Mouse (Mus musculus) forebrain, embryonic 15.5 days (tissue): ENCODE results near the gene Map3k15. TPM values are rescaled to one million over a fixed set of nuclear protein-coding genes. Genes with fewer than 3 reads are reported as not detected.

ENCODE experiments used
- ATAC-seq: fragments of 200-750 bp; cut with Nextera tagmentation; replicated peaks from 2 replicates; pipeline ENCODE4 v1.8.0; 2017; ENCODE audit warnings: mild to moderate bottlenecking, moderate TSS enrichment, moderate library complexity
- H3K27ac ChIP-seq: fragments of 300-500 bp; sonication (generic); replicated peaks from 2 replicates; pipeline ENCODE4 v1.5.1; 2015; ENCODE audit warnings: mild to moderate bottlenecking, inconsistent platforms
- H3K27me3 ChIP-seq: fragments of 300-500 bp; sonication (generic); 2 replicates; pipeline ENCODE4 v1.6.1; 2015; ENCODE audit warnings: inconsistent platforms
- H3K36me3 ChIP-seq: fragments of 300-500 bp; sonication (generic); 2 replicates; pipeline ENCODE4 v1.6.1; 2015; ENCODE audit warnings: mild to moderate bottlenecking, inconsistent platforms
- H3K4me1 ChIP-seq: fragments of 300-500 bp; sonication (generic); 2 replicates; pipeline ENCODE4 v1.6.1; 2015; ENCODE audit warnings: inconsistent platforms
- H3K4me2 ChIP-seq: fragments of 300-500 bp; sonication (generic); replicated peaks from 2 replicates; pipeline ENCODE4 v1.6.1; 2015; ENCODE audit warnings: mild to moderate bottlenecking, inconsistent platforms
- H3K4me3 ChIP-seq: fragments of 300-500 bp; sonication (generic); 2 replicates; pipeline ENCODE4 v1.5.1; 2015; ENCODE audit warnings: mild to moderate bottlenecking, inconsistent platforms
- H3K9ac ChIP-seq: fragments of 300-500 bp; sonication (generic); replicated peaks from 2 replicates; pipeline ENCODE4 v1.6.1; 2015; ENCODE audit warnings: mild to moderate bottlenecking, inconsistent platforms
- H3K9me3 ChIP-seq: fragments of 300-500 bp; sonication (generic); 2 replicates; pipeline ENCODE4 v1.6.1; 2016; ENCODE audit warnings: inconsistent platforms
- WGBS: fragments of 180-500 bp; shearing (Covaris S2); methylation state at CpG from one replicate; pipeline ENCODE4 v1.1.7; 2015; ENCODE audit warnings: mixed read lengths; 5-methylcytosine and 5-hydroxymethylcytosine counted together
- polyA plus RNA-seq: library from polyadenylated mRNA; unstranded; fragments of >200 nt; fragmentation: Nextera tagmentation; extraction: Ambion mirVana; gene quantifications from 2 replicates; pipeline ENCODE4 v1.2.1, GENCODE M21; 2015

The Map3k15 gene
- polyA plus RNA-seq, result 0.13 and 0.15 TPM in 2 replicates

DNA sequence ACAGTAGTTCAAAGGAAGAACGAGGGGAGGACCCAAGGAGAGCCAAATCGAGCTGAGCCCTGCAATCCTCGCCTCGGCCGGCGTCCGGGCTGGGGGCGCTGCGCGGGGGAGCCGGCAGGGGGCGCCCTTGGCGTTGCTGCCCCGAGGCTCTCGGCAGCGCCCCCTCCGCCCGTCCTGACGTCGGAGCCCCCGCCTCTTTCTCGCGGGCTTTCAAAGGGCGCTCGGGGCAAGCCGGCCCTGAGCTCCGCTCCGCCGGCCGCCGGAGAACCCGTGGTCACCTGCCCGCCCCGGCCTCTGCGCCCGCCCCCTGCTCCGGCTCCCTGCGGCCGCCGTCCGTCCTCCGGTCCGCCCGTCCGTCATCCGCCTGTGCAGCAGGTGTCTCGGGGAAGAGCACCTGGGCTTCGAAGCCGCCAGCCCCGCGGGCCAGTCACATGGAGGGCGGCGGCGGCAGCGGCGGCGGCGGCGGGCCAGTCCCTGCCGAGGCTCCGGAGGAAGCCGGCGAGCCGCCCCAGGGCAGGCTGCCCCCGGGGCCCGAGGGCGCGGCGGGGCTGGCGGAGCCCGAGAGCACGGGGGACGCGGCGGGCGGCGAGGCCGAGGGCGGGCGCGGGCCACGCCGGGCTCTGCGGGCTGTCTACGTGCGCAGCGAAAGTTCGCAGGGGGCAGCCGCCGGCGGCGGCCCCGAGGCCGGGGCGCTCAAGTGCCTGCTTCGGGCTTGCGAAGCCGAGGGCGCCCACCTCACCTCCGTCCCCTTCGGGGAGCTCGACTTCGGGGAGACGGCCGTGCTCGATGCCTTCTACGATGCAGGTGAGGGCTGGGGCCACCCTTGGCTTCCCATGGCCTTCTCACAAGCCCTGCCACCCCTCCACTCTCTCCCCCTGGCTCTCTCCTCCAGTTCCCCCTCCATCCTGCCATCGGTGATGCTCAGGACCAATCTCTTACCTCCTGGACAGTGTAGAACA, at the start of gene Map3k15:
Gene Map3k15, plus strand, starts transcription at position 432 of the 959 bp plus-strand sequence.
- ATAC-seq, result peak; percentile 74
- WGBS, result 33% methylated on average over 61 of the region's 108 CpGs
- no peaks in the 10 kb centered on the region for H3K36me3 ChIP-seq
- H3K9me3 ChIP-seq, result no peaks in the 10 kb centered on the region
- H3K4me1 ChIP-seq, result no peaks in the 10 kb centered on the region
- peak within 1 kb of the TSS; percentile 47 for H3K4me3 ChIP-seq
- H3K27me3 ChIP-seq, result no peaks in the 10 kb centered on the region
- no peak within 1 kb of the TSS for H3K27ac ChIP-seq
- H3K4me2 ChIP-seq, result peak within 1 kb of the TSS; percentile 80
- H3K9ac ChIP-seq, result peak within 1 kb of the TSS; percentile 24; the same call in 1 of the 2 replicates

DNA sequence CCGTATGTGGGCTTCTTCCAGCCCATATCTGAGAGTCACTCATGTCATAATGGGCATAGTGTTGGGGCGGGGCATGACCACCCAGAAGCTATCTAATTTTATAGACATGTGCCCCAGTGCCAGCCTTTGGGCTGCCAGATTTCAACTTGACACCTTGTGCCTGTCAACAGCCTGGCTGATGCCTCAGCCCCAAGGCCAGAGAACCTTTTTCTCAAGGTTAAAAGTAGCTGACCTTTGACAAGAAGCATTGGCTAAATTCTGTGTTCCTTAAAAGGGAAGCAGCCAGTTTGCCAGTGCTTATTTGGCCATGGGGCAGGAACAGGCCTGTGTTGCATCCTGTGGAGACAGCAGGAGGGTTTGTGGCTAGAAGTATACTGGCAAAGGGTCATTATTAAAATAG, 45.7 kb upstream of the Map3k15 start:
- no peak overlapping the region for H3K9ac ChIP-seq
- H3K27me3 ChIP-seq, result no peaks in the 10 kb centered on the region
- H3K4me2 ChIP-seq, result no peak overlapping the region
- H3K36me3 ChIP-seq, result no peaks in the 10 kb centered on the region
- no peak for ATAC-seq
- no peaks in the 10 kb centered on the region for H3K9me3 ChIP-seq
- no peak overlapping the region for H3K27ac ChIP-seq
- H3K4me1 ChIP-seq, result no peaks in the 10 kb centered on the region
- 93% methylated on average over 2 of the region's 2 CpGs for WGBS
- H3K4me3 ChIP-seq, result no peak overlapping the region

DNA sequence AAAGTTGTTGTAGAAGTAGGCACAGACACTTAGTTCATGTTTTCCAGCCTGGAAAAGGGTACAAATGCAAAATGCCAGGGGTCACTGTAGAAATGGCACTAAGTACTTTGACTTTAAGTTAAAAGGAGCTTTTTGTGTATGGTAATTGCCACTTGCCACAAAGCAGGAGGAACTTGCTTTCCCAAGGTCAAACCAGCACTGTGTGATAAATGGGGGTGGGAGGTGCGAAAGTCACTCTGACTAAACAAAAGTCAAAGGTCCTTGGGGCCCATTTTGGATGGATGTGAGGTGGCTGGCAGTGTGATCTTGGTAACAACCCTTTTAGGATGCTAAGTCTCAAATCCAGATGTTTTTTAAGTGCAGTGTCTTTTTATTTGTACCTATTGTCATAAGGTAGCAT, 44.6 kb upstream of the Map3k15 start:
- no peak overlapping the region for H3K4me2 ChIP-seq
- H3K4me3 ChIP-seq, result no peak overlapping the region
- no peaks in the 10 kb centered on the region for H3K36me3 ChIP-seq
- H3K9me3 ChIP-seq, result no peaks in the 10 kb centered on the region
- no peaks in the 10 kb centered on the region for H3K4me1 ChIP-seq
- WGBS, result 83% methylated on average over 1 of the region's 1 CpGs
- H3K27ac ChIP-seq, result no peak overlapping the region
- H3K27me3 ChIP-seq, result no peaks in the 10 kb centered on the region
- no peak for ATAC-seq
- H3K9ac ChIP-seq, result no peak overlapping the region

DNA sequence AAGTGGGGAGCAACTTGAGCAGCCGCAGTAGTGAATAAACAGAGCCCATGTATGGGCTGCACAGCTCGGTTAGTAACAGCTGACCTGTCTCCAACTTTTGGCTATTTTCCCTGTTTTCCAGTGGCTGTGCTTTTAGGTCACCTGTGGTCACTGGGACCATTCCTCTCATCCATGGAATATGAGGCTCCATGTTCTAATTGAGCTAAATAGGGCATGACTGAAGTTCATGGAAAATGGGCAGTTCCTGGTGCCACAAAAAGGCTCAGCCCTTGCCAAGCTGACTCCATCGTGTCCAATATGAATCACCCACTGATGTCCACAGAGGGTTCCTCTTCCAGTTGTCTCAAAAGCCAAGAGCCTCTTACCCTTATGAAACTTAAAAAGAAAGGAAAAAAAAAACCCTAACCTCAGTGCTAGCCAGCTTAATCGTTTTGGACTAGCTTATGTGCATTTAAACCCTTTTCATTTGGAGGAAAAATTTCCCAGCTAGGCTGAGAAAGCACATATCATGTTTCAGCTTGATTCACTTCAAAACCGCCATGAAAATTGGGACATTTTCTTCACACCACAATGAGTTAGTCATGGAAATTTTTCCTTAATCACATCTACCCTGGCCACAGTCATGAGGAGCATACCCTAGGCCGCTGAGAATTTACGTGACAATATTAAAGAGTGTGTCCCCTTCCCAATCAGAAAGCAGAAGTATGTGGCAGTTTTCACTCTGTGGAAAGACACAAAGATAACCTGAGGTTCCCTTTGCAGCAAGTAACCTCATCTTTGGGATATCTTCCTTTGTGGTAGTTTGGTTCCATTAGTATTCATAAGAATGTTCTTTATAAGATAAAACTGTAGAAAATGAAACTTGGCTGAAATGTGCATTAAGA, 34.4 kb upstream of the Map3k15 start:
- no peak for ATAC-seq
- Histone ChIP-seq H3K9me3 (no peaks in the 10 kb centered on the region), H3K4me1 (no peaks in the 10 kb centered on the region), H3K27ac (no peak overlapping the region), H3K36me3 (no peaks in the 10 kb centered on the region), H3K4me3 (no peak overlapping the region), H3K4me2 (no peak overlapping the region), H3K9ac (no peak overlapping the region), H3K27me3 (no peaks in the 10 kb centered on the region)
- WGBS, result 80% methylated on average over 7 of the region's 7 CpGs

DNA sequence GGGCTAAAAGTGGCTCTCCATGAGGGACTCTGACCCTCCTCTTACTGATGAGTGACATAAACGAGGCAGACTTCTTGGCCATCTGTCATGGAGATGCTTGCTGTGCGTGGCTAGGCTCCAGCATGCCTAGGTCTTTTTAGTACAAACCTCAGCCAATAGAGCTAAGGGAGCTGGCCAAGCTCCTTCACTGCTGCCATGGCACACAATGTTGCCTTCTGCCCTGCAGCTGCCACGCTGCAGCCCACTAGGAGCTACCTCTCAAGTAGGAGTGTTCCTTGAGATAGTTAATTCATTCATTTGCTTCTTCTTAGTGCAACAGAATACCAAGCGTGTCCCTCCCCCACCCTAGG, 33.8 kb upstream of the Map3k15 start:
- no peaks in the 10 kb centered on the region for H3K36me3 ChIP-seq
- no peak overlapping the region for H3K9ac ChIP-seq
- no peaks in the 10 kb centered on the region for H3K9me3 ChIP-seq
- peak; percentile 55; the same call in 1 of the 2 replicates for ATAC-seq
- no peaks in the 10 kb centered on the region for H3K27me3 ChIP-seq
- H3K4me3 ChIP-seq, result no peak overlapping the region
- 59% methylated on average over 4 of the region's 4 CpGs for WGBS
- H3K27ac ChIP-seq, result 0 out of 2 replicates have a peak overlapping the region, but pooled peaks have one; percentile 11
- H3K4me2 ChIP-seq, result no peak overlapping the region
- H3K4me1 ChIP-seq, result no peaks in the 10 kb centered on the region

DNA sequence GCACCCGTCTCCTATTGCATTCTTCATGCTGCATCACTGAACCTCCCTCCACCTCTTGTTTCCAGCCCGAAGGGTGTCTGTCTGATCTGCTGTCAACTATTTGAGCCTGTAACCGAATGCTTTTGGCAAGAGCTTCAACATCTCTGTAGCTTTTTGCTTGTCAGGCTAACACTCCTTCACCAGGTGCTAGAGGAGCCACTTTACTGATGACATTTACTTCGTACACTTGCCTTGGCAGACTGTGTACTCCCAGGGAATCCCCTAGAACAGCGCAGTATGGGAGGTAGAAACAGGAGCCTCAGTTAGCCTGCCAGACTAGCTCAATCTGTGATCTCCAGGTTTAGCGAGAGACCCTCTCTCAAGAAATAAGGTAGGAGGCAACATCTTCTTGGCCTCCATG, 32.8 kb upstream of the Map3k15 start:
- no peak for ATAC-seq
- WGBS, result 73% methylated on average over 6 of the region's 6 CpGs

DNA sequence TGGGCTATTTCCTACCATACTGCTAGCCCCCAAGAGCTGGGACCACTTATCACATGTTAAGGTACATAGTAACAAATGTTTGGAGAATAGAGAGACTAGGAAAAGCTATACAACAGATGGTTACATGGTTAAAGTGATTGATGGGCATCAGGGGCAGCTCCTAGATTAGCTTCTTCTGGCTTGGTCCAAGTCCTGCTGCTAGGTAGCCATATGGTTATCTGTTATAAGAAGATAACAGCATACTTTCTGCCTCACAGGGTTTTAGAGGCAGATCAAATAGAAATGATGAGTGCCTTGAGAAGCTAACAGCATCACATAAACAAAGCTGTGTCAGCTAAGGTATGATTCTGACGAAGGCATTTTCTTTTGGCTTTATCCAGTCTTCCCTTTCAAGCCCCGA, 26.8 kb upstream of the Map3k15 start:
- H3K4me3 ChIP-seq, result no peak overlapping the region
- no peak for ATAC-seq
- WGBS, result 90% methylated on average over 2 of the region's 2 CpGs
- H3K9ac ChIP-seq, result no peak overlapping the region
- no peaks in the 10 kb centered on the region for H3K36me3 ChIP-seq
- H3K27ac ChIP-seq, result no peak overlapping the region
- H3K4me1 ChIP-seq, result no peaks in the 10 kb centered on the region
- H3K4me2 ChIP-seq, result no peak overlapping the region
- no peaks in the 10 kb centered on the region for H3K9me3 ChIP-seq
- H3K27me3 ChIP-seq, result no peaks in the 10 kb centered on the region

More for the DNA sequence above, 32.8 kb upstream of the Map3k15 start:
- no peaks in the 10 kb centered on the region for H3K36me3 ChIP-seq
- no peak overlapping the region for H3K4me2 ChIP-seq
- H3K27ac ChIP-seq, result no peak overlapping the region
- H3K4me3 ChIP-seq, result no peak overlapping the region
- H3K27me3 ChIP-seq, result no peaks in the 10 kb centered on the region
- H3K9ac ChIP-seq, result no peak overlapping the region
- H3K9me3 ChIP-seq, result no peaks in the 10 kb centered on the region
- no peaks in the 10 kb centered on the region for H3K4me1 ChIP-seq

DNA sequence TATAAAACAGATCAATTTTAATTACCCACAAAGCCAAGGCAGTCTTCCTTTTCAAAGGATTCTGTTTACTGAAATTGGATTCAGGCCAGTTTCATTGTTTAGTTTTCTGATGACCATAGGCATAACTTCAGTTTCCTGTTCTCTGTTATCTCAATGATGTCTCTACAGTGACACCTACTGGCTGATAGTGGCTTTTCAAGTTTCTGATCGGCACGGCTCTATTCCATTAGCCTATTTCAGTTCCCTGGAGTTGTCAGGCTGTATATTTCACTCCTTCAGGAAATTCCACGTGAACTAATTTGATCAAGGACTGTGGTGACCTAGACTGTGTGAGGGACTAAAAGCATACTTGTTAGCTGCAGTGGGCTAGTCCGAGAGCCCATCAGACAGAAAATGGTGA, 25.0 kb upstream of the Map3k15 start:
- Histone ChIP-seq H3K4me1 (no peaks in the 10 kb centered on the region), H3K27me3 (no peaks in the 10 kb centered on the region), H3K36me3 (no peaks in the 10 kb centered on the region), H3K4me3 (no peak overlapping the region), H3K4me2 (no peak overlapping the region), H3K9me3 (no peaks in the 10 kb centered on the region), H3K27ac (no peak overlapping the region), H3K9ac (no peak overlapping the region)
- peak; percentile 39 for ATAC-seq
- 31% methylated on average over 4 of the region's 4 CpGs for WGBS

DNA sequence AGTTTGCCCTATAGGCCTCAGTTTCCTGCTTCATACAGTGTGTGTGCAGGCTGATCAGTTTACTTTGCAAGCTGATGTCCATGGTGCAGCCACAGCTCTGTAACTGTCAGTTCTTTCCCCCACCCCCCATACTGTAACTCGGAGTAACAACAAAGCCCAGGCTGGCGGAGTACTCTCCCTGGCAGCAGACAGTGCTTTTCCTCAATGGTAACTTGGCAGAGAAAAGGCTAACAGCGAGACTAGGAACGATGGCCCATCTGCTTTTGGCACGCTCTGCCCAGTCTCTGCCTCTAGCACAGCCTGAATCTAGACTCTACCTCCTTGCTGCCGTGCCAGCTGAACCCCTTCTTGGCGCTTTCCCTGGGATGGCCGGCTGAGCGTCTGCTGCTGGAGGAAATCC, 24.3 kb upstream of the Map3k15 start:
- no peaks in the 10 kb centered on the region for H3K27me3 ChIP-seq
- no peaks in the 10 kb centered on the region for H3K36me3 ChIP-seq
- H3K4me3 ChIP-seq, result no peak overlapping the region
- peak; percentile 85 for ATAC-seq
- H3K4me2 ChIP-seq, result no peak overlapping the region
- H3K9ac ChIP-seq, result no peak overlapping the region
- H3K4me1 ChIP-seq, result no peaks in the 10 kb centered on the region
- WGBS, result 66% methylated on average over 9 of the region's 9 CpGs
- H3K27ac ChIP-seq, result 0 out of 2 replicates have a peak overlapping the region, but pooled peaks have one; percentile 31
- no peaks in the 10 kb centered on the region for H3K9me3 ChIP-seq

DNA sequence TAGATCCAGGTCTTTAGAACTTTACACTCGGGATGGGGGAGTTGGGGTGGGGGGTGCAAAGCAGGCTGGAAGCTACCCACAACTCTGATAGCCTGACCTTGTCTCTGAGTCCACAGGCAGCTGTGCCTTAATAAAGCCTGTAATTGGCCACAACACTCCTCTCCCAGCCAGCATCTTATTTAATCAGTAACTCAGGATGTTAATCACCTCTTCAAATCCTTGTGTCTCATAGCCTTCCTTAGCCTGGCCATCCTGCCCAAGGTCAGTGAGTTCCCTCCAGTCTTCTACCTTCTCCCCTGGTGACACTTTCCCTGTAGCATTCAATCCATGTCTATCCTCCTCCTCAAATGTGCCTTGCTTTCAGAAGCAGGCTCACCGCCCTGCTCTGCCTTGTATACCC, 19.2 kb upstream of the Map3k15 start:
- Histone ChIP-seq H3K36me3 (no peaks in the 10 kb centered on the region), H3K27ac (no peak overlapping the region), H3K4me2 (no peak overlapping the region), H3K9ac (no peak overlapping the region), H3K4me3 (no peak overlapping the region), H3K9me3 (no peaks in the 10 kb centered on the region), H3K27me3 (no peaks in the 10 kb centered on the region), H3K4me1 (no peaks in the 10 kb centered on the region)
- no peak for ATAC-seq
- WGBS, result 94% methylated on average over 2 of the region's 2 CpGs

DNA sequence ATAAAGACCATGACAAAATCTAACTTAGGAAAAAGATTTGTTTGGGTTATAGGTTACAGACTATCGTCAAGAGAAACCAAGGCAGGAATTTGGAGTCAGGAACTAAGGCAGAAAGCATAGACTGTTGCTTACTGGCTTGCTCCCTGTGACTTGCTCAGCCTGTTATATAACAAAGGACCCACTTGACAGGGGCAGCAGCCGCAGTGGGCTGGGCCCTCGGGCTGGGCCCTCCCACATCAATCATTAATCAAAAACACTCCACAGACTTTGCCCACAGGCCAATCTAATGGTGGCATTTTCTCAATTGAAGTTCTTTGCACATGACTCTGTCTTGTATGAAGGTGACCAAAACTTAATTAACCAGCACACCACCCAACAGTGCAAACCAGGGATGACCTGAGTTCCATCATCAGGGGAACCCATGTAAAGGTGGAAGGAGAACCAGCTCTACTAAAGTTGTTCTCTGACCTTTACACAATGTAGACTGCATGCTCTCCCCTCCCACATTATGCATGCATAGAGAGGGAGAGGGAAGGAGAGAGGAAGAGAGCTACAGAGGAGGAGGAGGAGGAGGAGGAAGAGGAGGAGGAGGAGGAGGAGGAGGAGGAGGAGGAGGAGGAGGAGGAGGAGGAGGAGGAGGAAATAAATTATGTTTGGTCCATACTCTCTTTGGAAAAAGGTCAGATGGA, 17.0 kb upstream of the Map3k15 start:
- Histone ChIP-seq H3K4me3 (no peak overlapping the region), H3K9ac (no peak overlapping the region), H3K4me1 (no peaks in the 10 kb centered on the region), H3K4me2 (no peak overlapping the region), H3K27me3 (no peaks in the 10 kb centered on the region), H3K9me3 (no peaks in the 10 kb centered on the region), H3K36me3 (no peaks in the 10 kb centered on the region), H3K27ac (no peak overlapping the region)
- ATAC-seq, result no peak
- 61% methylated on average over 3 of the region's 3 CpGs for WGBS

DNA sequence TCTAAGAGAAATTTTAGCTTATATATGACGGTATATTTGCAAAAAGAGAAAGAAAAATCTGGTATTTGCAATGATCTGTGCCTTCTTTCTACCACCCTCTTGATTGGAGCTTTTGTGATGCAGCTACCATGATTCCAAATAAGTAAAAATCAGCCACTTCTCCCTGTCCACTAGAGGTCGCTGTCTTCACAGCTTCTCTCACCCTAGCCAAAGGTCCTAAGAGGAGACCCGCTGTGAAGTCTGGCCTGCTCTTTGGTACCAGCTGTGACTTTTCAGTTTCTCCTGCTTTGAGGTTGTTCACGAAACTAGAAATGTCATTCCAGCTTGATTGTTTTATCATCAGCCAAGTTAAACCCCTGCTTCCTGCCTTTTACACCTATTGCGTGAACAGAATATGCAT, 14.5 kb upstream of the Map3k15 start:
- H3K36me3 ChIP-seq, result no peaks in the 10 kb centered on the region
- no peak overlapping the region for H3K4me2 ChIP-seq
- no peaks in the 10 kb centered on the region for H3K27me3 ChIP-seq
- H3K27ac ChIP-seq, result no peak overlapping the region
- 26% methylated on average over 5 of the region's 5 CpGs for WGBS
- no peak overlapping the region for H3K4me3 ChIP-seq
- no peak for ATAC-seq
- no peaks in the 10 kb centered on the region for H3K4me1 ChIP-seq
- no peaks in the 10 kb centered on the region for H3K9me3 ChIP-seq
- no peak overlapping the region for H3K9ac ChIP-seq
